Mouse (Mus musculus): ENCODE measurements around the gene Cd180.

DNA sequence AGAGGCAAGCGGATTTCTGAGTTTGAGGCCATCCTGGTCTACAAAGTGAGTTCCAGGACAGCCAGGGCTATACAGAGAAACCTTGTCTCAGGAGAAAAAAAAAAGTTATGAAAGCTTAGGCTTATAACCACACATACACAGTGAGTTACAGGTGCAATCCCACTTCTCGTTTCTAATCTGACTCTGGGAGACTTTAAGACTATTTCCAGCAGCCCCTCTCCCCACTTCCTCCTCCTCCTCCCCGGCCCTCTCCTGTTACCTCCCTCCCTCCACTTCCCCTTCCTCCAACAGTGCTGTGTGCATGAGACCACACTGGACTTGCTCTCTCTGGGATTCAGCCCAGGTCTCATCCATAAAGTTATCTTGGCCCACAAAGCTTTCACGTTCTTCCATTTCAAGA, 26.6 kb upstream of the Cd180 start:
- TF ChIP-seq CTCF (IDR thresholded peaks at IDR 0.05; ENCODE audit: extremely low read depth, insufficient read depth, insufficient read length, insufficient replicate concordance), result no peak
- TF ChIP-seq POLR2A (IDR thresholded peaks at IDR 0.05; ENCODE audit: low read depth, low read length), result no peak

Data from spleen, adult 2 months (tissue).